In the genomic region with DNA sequence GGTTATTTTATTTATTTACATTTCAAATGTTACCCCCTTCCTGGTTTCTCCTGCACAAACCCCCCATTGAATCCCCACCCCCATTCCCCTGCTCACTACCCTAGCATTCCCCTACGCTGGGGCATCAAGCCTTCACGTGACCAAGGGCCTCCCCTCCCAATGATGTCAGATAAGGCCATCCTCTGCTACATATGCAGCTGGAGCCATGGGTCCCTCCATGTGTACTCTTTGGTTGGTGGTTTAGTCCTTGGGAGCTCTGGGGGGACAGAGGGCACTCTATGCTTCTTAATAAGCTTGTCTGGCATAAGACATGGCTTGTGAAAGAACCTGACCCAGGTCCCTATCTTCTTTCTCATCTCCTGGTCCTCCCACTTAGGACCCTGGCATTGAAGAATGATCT, we compare ENCODE assay signal across 26 mouse cellular contexts. TPM values are rescaled to one million over a fixed set of nuclear protein-coding genes. Genes with fewer than 3 reads are reported as not detected.
A peak's percentile ranks its signal among the peaks of the same experiment; 100 is the strongest.
DNase-seq lines count a peak whose midpoint lies in the region; ATAC-seq and TF ChIP-seq lines count a peak whose summit lies in the region.
"Had no signal": no experiment of that assay in that cellular context is flagged by ENCODE, and none has a peak within 500 bp of the region (broad histone marks: within the 10 kb centered on the region; RNA-seq: fewer than 3 reads in every experiment).

No protein-coding gene starts in this region.

- H3K27ac ChIP-seq in forebrain, embryonic 10.5 days = 0 out of 2 replicates have a peak overlapping the region, but pooled peaks have one; percentile 11
- H3K27ac ChIP-seq in forebrain, embryonic 11.5 days (ENCODE audit: low read depth, low read length) = no peak overlapping the region
- no peak overlapping the region for H3K27ac ChIP-seq in heart, embryonic 12.5 days (ENCODE audit: poor library complexity, severe bottlenecking)
- H3K27ac ChIP-seq: embryonic facial prominence, embryonic 10.5 days; embryonic facial prominence, embryonic 12.5 days; forebrain, embryonic 13.5 days; forebrain, embryonic 15.5 days had no signal

- ATAC-seq in forebrain, embryonic 11.5 days (replicated peaks; ENCODE audit: low FRiP score) = no peak
- ATAC-seq in heart, embryonic 12.5 days (ENCODE audit: insufficient number of reproducible peaks, low FRiP score) = 0 out of 2 replicates have a peak, but pooled peaks have one; percentile 54
- ATAC-seq in G1E (ENCODE audit: extremely low read depth, insufficient number of reproducible peaks, low FRiP score, poor library complexity, severe bottlenecking) = no peak
- ATAC-seq: forebrain, embryonic 13.5 days; forebrain, embryonic 15.5 days; forebrain, postnatal 0 days; Patski had no signal

- no peak overlapping the region for H3K4me3 ChIP-seq in forebrain, embryonic 10.5 days
- no peak overlapping the region for H3K4me3 ChIP-seq in forebrain, embryonic 11.5 days (ENCODE audit: low read depth, low read length)
- no peak overlapping the region for H3K4me3 ChIP-seq in heart, embryonic 12.5 days
- H3K4me3 ChIP-seq in G1E (ENCODE audit: low read depth, low read length) = peak overlapping the region; percentile 57; the same call in 1 of the 2 replicates
- H3K4me3 ChIP-seq: embryonic facial prominence, embryonic 10.5 days; embryonic facial prominence, embryonic 12.5 days; forebrain, embryonic 13.5 days; forebrain, embryonic 15.5 days had no signal

- H3K4me2 ChIP-seq in forebrain, embryonic 11.5 days (ENCODE audit: low read depth, low read length, severe bottlenecking) = no peak overlapping the region
- no peak overlapping the region for H3K4me2 ChIP-seq in heart, embryonic 12.5 days
- H3K4me2 ChIP-seq: embryonic facial prominence, embryonic 12.5 days; forebrain, embryonic 13.5 days; forebrain, embryonic 15.5 days had no signal

- H3K9ac ChIP-seq in forebrain, embryonic 11.5 days (ENCODE audit: low read length) = no peak overlapping the region
- H3K9ac ChIP-seq in heart, embryonic 12.5 days = no peak overlapping the region
- H3K9ac ChIP-seq: embryonic facial prominence, embryonic 12.5 days; forebrain, embryonic 13.5 days; forebrain, embryonic 15.5 days; forebrain, postnatal 0 days had no signal

- no peaks in the 10 kb centered on the region for H3K9me3 ChIP-seq in forebrain, embryonic 10.5 days
- no peaks in the 10 kb centered on the region for H3K9me3 ChIP-seq in forebrain, embryonic 11.5 days (ENCODE audit: control insufficient read depth, low read length)
- H3K9me3 ChIP-seq in heart, embryonic 12.5 days (replicated peaks) = no peaks in the 10 kb centered on the region
- H3K9me3 ChIP-seq in G1E (replicated peaks) = no peaks in the 10 kb centered on the region
- H3K9me3 ChIP-seq: embryonic facial prominence, embryonic 10.5 days; embryonic facial prominence, embryonic 12.5 days; forebrain, embryonic 13.5 days; forebrain, embryonic 15.5 days had no signal

- H3K36me3 ChIP-seq in forebrain, embryonic 10.5 days (replicated peaks) = peaks cover 15% of the 10 kb centered on the region
- no peaks in the 10 kb centered on the region for H3K36me3 ChIP-seq in forebrain, embryonic 11.5 days (ENCODE audit: control insufficient read depth, insufficient read depth, low read length)
- H3K36me3 ChIP-seq in heart, embryonic 12.5 days = no peaks in the 10 kb centered on the region
- H3K36me3 ChIP-seq in G1E (replicated peaks) = peaks cover 65% of the 10 kb centered on the region
- H3K36me3 ChIP-seq: embryonic facial prominence, embryonic 10.5 days; embryonic facial prominence, embryonic 12.5 days had no signal

- no peak for DNase-seq in forebrain, embryonic 10.5 days (ENCODE audit: extremely low spot score, low spot score)
- no peak for DNase-seq in forebrain, embryonic 11.5 days (ENCODE audit: low spot score)
- DNase-seq in heart, adult 18-20 months = no peak
- no peak for DNase-seq in G1E (ENCODE audit: low spot score)
- no peak for DNase-seq in kidney, adult 18-20 months
- DNase-seq: adrenal gland, adult 8-10 months; adrenal gland, postnatal 14 days; adrenal gland, postnatal 36 days; cerebellum, adult 11-12 months; cerebellum, adult 2 months; cerebellum, adult 9-10 months; cerebellum, postnatal 10 days; cerebellum, postnatal 25 days; forebrain, postnatal 0 days had no signal

- H3K4me1 ChIP-seq in forebrain, embryonic 10.5 days = peaks cover 6% of the 10 kb centered on the region
- no peaks in the 10 kb centered on the region for H3K4me1 ChIP-seq in forebrain, embryonic 11.5 days (replicated peaks; ENCODE audit: control insufficient read depth, insufficient read depth, low read length)
- H3K4me1 ChIP-seq in heart, embryonic 12.5 days (replicated peaks) = peaks cover 8% of the 10 kb centered on the region
- H3K4me1 ChIP-seq in G1E (ENCODE audit: insufficient read depth, low read depth, low read length) = peaks cover 90% of the 10 kb centered on the region
- H3K4me1 ChIP-seq: forebrain, embryonic 13.5 days; forebrain, embryonic 15.5 days had no signal

- WGBS in forebrain, embryonic 10.5 days = 82% methylated on average over 2 of the region's 2 CpGs
- WGBS in forebrain, embryonic 11.5 days = 85% methylated on average over 2 of the region's 2 CpGs
- WGBS in heart, embryonic 12.5 days = 65% methylated on average over 2 of the region's 2 CpGs

- H3K27me3 ChIP-seq in forebrain, embryonic 10.5 days (ENCODE audit: poor library complexity, severe bottlenecking) = no peaks in the 10 kb centered on the region
- H3K27me3 ChIP-seq in forebrain, embryonic 11.5 days (ENCODE audit: control insufficient read depth, insufficient read depth, low read length) = no peaks in the 10 kb centered on the region
- H3K27me3 ChIP-seq in heart, embryonic 12.5 days (replicated peaks) = no peaks in the 10 kb centered on the region
- no peaks in the 10 kb centered on the region for H3K27me3 ChIP-seq in G1E (ENCODE audit: insufficient read depth, low read length)
- H3K27me3 ChIP-seq: CH12.LX; embryonic facial prominence, embryonic 12.5 days; forebrain, embryonic 13.5 days; forebrain, embryonic 15.5 days; Patski had no signal

- TF ChIP-seq CTCF in G1E (IDR thresholded peaks at IDR 0.05; ENCODE audit: low read depth, low read length) = no peak

RNA-seq across cellular contexts. Expression of a gene that starts 11.4 kb away (rescaled TPM):
- 11.9 and 12.4 TPM in 2 replicates for polyA plus RNA-seq in forebrain, embryonic 10.5 days (2016; fragmentation: Nextera tagmentation; extraction: Ambion mirVana)
- 19.7 and 22.1 TPM in 2 replicates for polyA plus RNA-seq in forebrain, embryonic 11.5 days (2014; fragmentation: Nextera tagmentation; extraction: Ambion mirVana)
- polyA plus RNA-seq in heart, embryonic 12.5 days (2016; fragmentation: Nextera tagmentation; extraction: Ambion mirVana) = 2.9 and 3.6 TPM in 2 replicates
- total RNA-seq in heart, adult 18-20 months (2021) = 1 to 10 TPM in 1 of 2 experiments, under 1 TPM in 1; 0.42 to 1.1 TPM
- total RNA-seq in G1E (2014; fragmentation: Nextera tagmentation) (110 and 124 TPM in 2 replicates), G1E (2017) (41.3 and 45.6 TPM in 2 replicates)
- 19.7 and 22.8 TPM in 2 replicates for polyA plus RNA-seq in G1E (2012)

RNA-seq across cellular contexts. Expression of a gene that starts 50.1 kb away (rescaled TPM):
- 1.9 and 2.1 TPM in 2 replicates for polyA plus RNA-seq in forebrain, embryonic 10.5 days (2016; fragmentation: Nextera tagmentation; extraction: Ambion mirVana)
- polyA plus RNA-seq in forebrain, embryonic 11.5 days (2014; fragmentation: Nextera tagmentation; extraction: Ambion mirVana) = 2.4 and 2.9 TPM in 2 replicates
- polyA plus RNA-seq in heart, embryonic 12.5 days (2016; fragmentation: Nextera tagmentation; extraction: Ambion mirVana) = 1.0 TPM in 2 replicates
- 1 to 10 TPM; 3.9 to 4.2 TPM for total RNA-seq in heart, adult 18-20 months (2021)
- total RNA-seq in G1E (2014; fragmentation: Nextera tagmentation) = 41.8 and 42.0 TPM in 2 replicates
- 43.1 and 48.5 TPM in 2 replicates for total RNA-seq in G1E (2017)
- 2.8 and 2.9 TPM in 2 replicates for polyA plus RNA-seq in G1E (2012)
- total RNA-seq: CH12.LX had no signal
- polyA plus RNA-seq: activated CD4-positive, CD25-positive, alpha-beta regulatory T cell, adult 4 months; CD4-positive, CD25-positive, alpha-beta regulatory T cell, adult 4 months had no signal

RNA-seq across cellular contexts. Expression of a gene that starts 52.3 kb away (rescaled TPM):
- polyA plus RNA-seq in forebrain, embryonic 10.5 days (2016; fragmentation: Nextera tagmentation; extraction: Ambion mirVana) = not detected in 2 replicates
- polyA plus RNA-seq in forebrain, embryonic 11.5 days (2014; fragmentation: Nextera tagmentation; extraction: Ambion mirVana) = not detected in 2 replicates
- polyA plus RNA-seq in heart, embryonic 12.5 days (2016; fragmentation: Nextera tagmentation; extraction: Ambion mirVana) = not detected in 2 replicates
- not detected for total RNA-seq in heart, adult 18-20 months (2021)
- total RNA-seq in G1E (2014; fragmentation: Nextera tagmentation) (not detected in 2 replicates), G1E (2017) (not detected in 2 replicates)
- polyA plus RNA-seq in G1E (2012) = not detected in 2 replicates
- total RNA-seq: adrenal gland, adult 18-20 months; adrenal gland, adult 8-10 months; adrenal gland, postnatal 14 days; adrenal gland, postnatal 36 days; CH12.LX had no signal
- polyA plus RNA-seq: activated CD4-positive, CD25-positive, alpha-beta regulatory T cell, adult 4 months; CD4-positive, CD25-positive, alpha-beta regulatory T cell, adult 4 months; cerebellum, adult 2 months; cortical plate, adult 2 months; embryonic facial prominence, embryonic 10.5 days; embryonic facial prominence, embryonic 12.5 days; embryonic facial prominence, embryonic 14.5 days; forebrain, embryonic 13.5 days; Patski had no signal
